In genomic region chr3:18731251-18731650, GRCm38 (mm10) we compare ENCODE assay signal across 34 mouse cellular contexts.
A peak's percentile ranks its signal among the peaks of the same experiment; 100 is the strongest.
DNase-seq lines count a peak whose midpoint lies in the region; ATAC-seq lines count a peak whose summit lies in the region.
"Had no signal": no experiment of that assay in that cellular context is flagged by ENCODE, and none has a peak within 500 bp of the region (broad histone marks: within the 10 kb centered on the region; RNA-seq: fewer than 3 reads in every experiment).

No protein-coding gene starts in this region.

- no peak overlapping the region for H3K4me2 ChIP-seq in forebrain, embryonic 13.5 days
- no peak overlapping the region for H3K4me2 ChIP-seq in forebrain, embryonic 11.5 days (ENCODE audit: low read depth, low read length, severe bottlenecking)
- H3K4me2 ChIP-seq in kidney, embryonic 16.5 days (replicated peaks; ENCODE audit: low read depth, low read length) = no peak overlapping the region
- H3K4me2 ChIP-seq: embryonic facial prominence, embryonic 13.5 days; heart, embryonic 12.5 days; hindbrain, embryonic 13.5 days; limb, embryonic 15.5 days; liver, embryonic 13.5 days; midbrain, embryonic 12.5 days; neural tube, embryonic 12.5 days had no signal

- H3K4me1 ChIP-seq in forebrain, embryonic 13.5 days = no peaks in the 10 kb centered on the region
- no peaks in the 10 kb centered on the region for H3K4me1 ChIP-seq in forebrain, embryonic 11.5 days (replicated peaks; ENCODE audit: control insufficient read depth, insufficient read depth, low read length)
- no peaks in the 10 kb centered on the region for H3K4me1 ChIP-seq in kidney, embryonic 16.5 days (ENCODE audit: insufficient read depth, low read length)
- H3K4me1 ChIP-seq: embryonic facial prominence, embryonic 13.5 days; heart, embryonic 12.5 days; hindbrain, embryonic 13.5 days; limb, embryonic 10.5 days; limb, embryonic 15.5 days; liver, embryonic 13.5 days; megakaryocyte, embryonic 14.5 days; midbrain, embryonic 12.5 days; neural tube, embryonic 12.5 days had no signal

- peak; percentile 4 to 20 for DNase-seq in cerebellum, adult 18-20 months
- no peak for DNase-seq in forebrain, embryonic 11.5 days (ENCODE audit: low spot score)
- no peak for DNase-seq in kidney, adult 18-20 months
- DNase-seq in cerebellum, postnatal 25 days = peak; percentile 49 to 51
- no peak for DNase-seq in heart, adult 18-20 months
- DNase-seq: adrenal gland, adult 2 months; gastrocnemius, postnatal 36 days; heart, adult 2 months; heart, postnatal 4 days; kidney, adult 11 months; liver, embryonic 13.5 days; lung, adult 18-20 months; lung, postnatal 4 days; right cerebral cortex, postnatal 4 days; thymus, adult 18-20 months; thymus, postnatal 25 days had no signal

- H3K27me3 ChIP-seq in forebrain, embryonic 13.5 days = no peaks in the 10 kb centered on the region
- no peaks in the 10 kb centered on the region for H3K27me3 ChIP-seq in forebrain, embryonic 11.5 days (ENCODE audit: control insufficient read depth, insufficient read depth, low read length)
- H3K27me3 ChIP-seq in kidney, embryonic 16.5 days (ENCODE audit: insufficient read depth, low read length) = no peaks in the 10 kb centered on the region
- H3K27me3 ChIP-seq: CH12.LX; embryonic facial prominence, embryonic 13.5 days; heart, embryonic 12.5 days; hindbrain, embryonic 13.5 days; limb, embryonic 15.5 days; liver, embryonic 13.5 days; megakaryocyte, embryonic 14.5 days; midbrain, embryonic 12.5 days; neural tube, embryonic 12.5 days had no signal

- no peak overlapping the region for H3K9ac ChIP-seq in forebrain, embryonic 13.5 days
- H3K9ac ChIP-seq in forebrain, embryonic 11.5 days (ENCODE audit: low read length) = no peak overlapping the region
- no peak overlapping the region for H3K9ac ChIP-seq in kidney, embryonic 16.5 days (replicated peaks; ENCODE audit: low read length)
- H3K9ac ChIP-seq: embryonic facial prominence, embryonic 13.5 days; heart, embryonic 12.5 days; hindbrain, embryonic 13.5 days; limb, embryonic 15.5 days; liver, embryonic 13.5 days; midbrain, embryonic 12.5 days; neural tube, embryonic 12.5 days had no signal

- ATAC-seq in cerebellum, adult (ENCODE audit: insufficient number of reproducible peaks, low FRiP score, low TSS enrichment) = no peak
- no peak for ATAC-seq in forebrain, embryonic 13.5 days
- no peak for ATAC-seq in forebrain, embryonic 11.5 days (replicated peaks; ENCODE audit: low FRiP score)
- peak; percentile 46; the same call in 1 of the 2 replicates for ATAC-seq in kidney, embryonic 16.5 days (ENCODE audit: low FRiP score, low TSS enrichment)
- ATAC-seq: activated CD4-positive, CD25-positive, alpha-beta regulatory T cell, adult 4 months; inflammation-experienced regulatory T-cells, adult 6 months; lung, postnatal 0 days had no signal

- no peak overlapping the region for H3K4me3 ChIP-seq in forebrain, embryonic 13.5 days
- no peak overlapping the region for H3K4me3 ChIP-seq in forebrain, embryonic 11.5 days (ENCODE audit: low read depth, low read length)
- no peak overlapping the region for H3K4me3 ChIP-seq in kidney, embryonic 16.5 days (ENCODE audit: low read length)
- H3K4me3 ChIP-seq: embryonic facial prominence, embryonic 13.5 days; heart, adult 2 months; heart, embryonic 12.5 days; hindbrain, embryonic 13.5 days; limb, embryonic 10.5 days; limb, embryonic 15.5 days; liver, embryonic 13.5 days; megakaryocyte, embryonic 14.5 days; midbrain, embryonic 12.5 days; myocyte; neural tube, embryonic 12.5 days had no signal

- H3K9me3 ChIP-seq in forebrain, embryonic 13.5 days (replicated peaks) = no peaks in the 10 kb centered on the region
- H3K9me3 ChIP-seq in forebrain, embryonic 11.5 days (ENCODE audit: control insufficient read depth, low read length) = no peaks in the 10 kb centered on the region
- no peaks in the 10 kb centered on the region for H3K9me3 ChIP-seq in kidney, embryonic 16.5 days (ENCODE audit: low read length)
- H3K9me3 ChIP-seq: embryonic facial prominence, embryonic 13.5 days; heart, embryonic 12.5 days; hindbrain, embryonic 13.5 days; limb, embryonic 10.5 days; limb, embryonic 15.5 days; liver, embryonic 13.5 days; megakaryocyte, embryonic 14.5 days; midbrain, embryonic 12.5 days; neural tube, embryonic 12.5 days had no signal

- H3K27ac ChIP-seq in forebrain, embryonic 13.5 days = peak overlapping the region; percentile 40
- no peak overlapping the region for H3K27ac ChIP-seq in forebrain, embryonic 11.5 days (ENCODE audit: low read depth, low read length)
- H3K27ac ChIP-seq in kidney, embryonic 16.5 days (ENCODE audit: low read length) = 0 out of 2 replicates have a peak overlapping the region, but pooled peaks have one; percentile 24
- H3K27ac ChIP-seq: embryonic facial prominence, embryonic 13.5 days; heart, adult 2 months; hindbrain, embryonic 13.5 days; kidney, postnatal 0 days; limb, embryonic 10.5 days; limb, embryonic 15.5 days; liver, embryonic 13.5 days; midbrain, embryonic 12.5 days; neural tube, embryonic 12.5 days; stomach, postnatal 0 days had no signal

- H3K36me3 ChIP-seq in forebrain, embryonic 13.5 days (ENCODE audit: poor library complexity, severe bottlenecking) = no peaks in the 10 kb centered on the region
- no peaks in the 10 kb centered on the region for H3K36me3 ChIP-seq in forebrain, embryonic 11.5 days (ENCODE audit: control insufficient read depth, insufficient read depth, low read length)
- H3K36me3 ChIP-seq in kidney, embryonic 16.5 days (ENCODE audit: insufficient read depth, low read length) = no peaks in the 10 kb centered on the region
- H3K36me3 ChIP-seq: embryonic facial prominence, embryonic 13.5 days; heart, embryonic 12.5 days; hindbrain, embryonic 13.5 days; limb, embryonic 10.5 days; limb, embryonic 15.5 days; liver, embryonic 13.5 days; midbrain, embryonic 12.5 days; neural tube, embryonic 12.5 days had no signal

- WGBS in forebrain, embryonic 13.5 days = 29% methylated on average over 1 of the region's 1 CpGs
- 45% methylated on average over 1 of the region's 1 CpGs for WGBS in forebrain, embryonic 11.5 days
- WGBS in kidney, embryonic 16.5 days = 41% methylated on average over 1 of the region's 1 CpGs

Comparison
In these comparisons a context has a peak if more than half of its experiments do, and no peak if none do; other contexts are left out.
1. DNase-seq: peak in cerebellum, adult 18-20 months (2 of 2) and cerebellum, postnatal 25 days (2 of 2); none in forebrain, embryonic 11.5 days (single experiment), kidney, adult 18-20 months (single experiment) and heart, adult 18-20 months (0 of 2).